Mouse (Mus musculus): Measurements from ENCODE around the gene Nfkb1.
A peak's percentile ranks its signal among the peaks of the same experiment; 100 is the strongest.

Nfkb1 gene

GRCm38 (mm10) chr3:135592011-135592410 is 99.3 kb downstream of the Nfkb1 start:
- Histone ChIP-seq H3K27me3 (ENCODE audit: insufficient read depth, low read length) (no peaks in the 10 kb centered on the region), H3K36me3 (ENCODE audit: insufficient read depth, low read length) (peaks cover 42% of the 10 kb centered on the region), H3K4me3 (replicated peaks; ENCODE audit: low read length) (no peak overlapping the region), H3K4me1 (replicated peaks; ENCODE audit: low read depth, low read length) (peaks cover 65% of the 10 kb centered on the region), H3K9me3 (ENCODE audit: low read length) (no peaks in the 10 kb centered on the region)
- TF ChIP-seq POU5F1 (IDR thresholded peaks at IDR 0.05; ENCODE audit: borderline replicate concordance, low read length), result no peak
- TF ChIP-seq CTCF (conservative IDR thresholded peaks at IDR 0.05; ENCODE audit: low read length), result no peak

- TF ChIP-seq CTCF (conservative IDR thresholded peaks at IDR 0.05; ENCODE audit: low read length) (no peak), POU5F1 (IDR thresholded peaks at IDR 0.05; ENCODE audit: borderline replicate concordance, low read length) (no peak), NANOG (IDR thresholded peaks at IDR 0.05; ENCODE audit: borderline replicate concordance, low read length) (no peak)
- Histone ChIP-seq H3K27me3 (ENCODE audit: insufficient read depth, low read length) (no peaks in the 10 kb centered on the region), H3K4me1 (replicated peaks; ENCODE audit: low read depth, low read length) (peaks cover 66% of the 10 kb centered on the region), H3K4me3 (replicated peaks; ENCODE audit: low read length) (no peak overlapping the region), H3K36me3 (ENCODE audit: insufficient read depth, low read length) (peaks cover 42% of the 10 kb centered on the region), H3K9me3 (ENCODE audit: low read length) (no peaks in the 10 kb centered on the region)
These were observed 100.0 kb downstream of the Nfkb1 start for GRCm38 (mm10) chr3:135591376-135591775.

GRCm38 (mm10) chr3:135590471-135590870 is 100.9 kb downstream of the Nfkb1 start:
- Histone ChIP-seq H3K36me3 (ENCODE audit: insufficient read depth, low read length) (peaks cover 42% of the 10 kb centered on the region), H3K27me3 (ENCODE audit: insufficient read depth, low read length) (no peaks in the 10 kb centered on the region), H3K9me3 (ENCODE audit: low read length) (no peaks in the 10 kb centered on the region), H3K4me1 (replicated peaks; ENCODE audit: low read depth, low read length) (peaks cover 72% of the 10 kb centered on the region), H3K4me3 (replicated peaks; ENCODE audit: low read length) (no peak overlapping the region)
- no peak for TF ChIP-seq CTCF (conservative IDR thresholded peaks at IDR 0.05; ENCODE audit: low read length)

- TF ChIP-seq NANOG (IDR thresholded peaks at IDR 0.05; ENCODE audit: borderline replicate concordance, low read length) (no peak), POU5F1 (IDR thresholded peaks at IDR 0.05; ENCODE audit: borderline replicate concordance, low read length) (no peak), CTCF (conservative IDR thresholded peaks at IDR 0.05; ENCODE audit: low read length) (no peak)
- H3K9me3 ChIP-seq (ENCODE audit: low read length), result no peaks in the 10 kb centered on the region
These were observed 104.9 kb downstream of the Nfkb1 start for GRCm38 (mm10) chr3:135586471-135586880.

GRCm38 (mm10) chr3:135586060-135586459 is 105.3 kb downstream of the Nfkb1 start:
- H3K36me3 ChIP-seq (ENCODE audit: insufficient read depth, low read length), result peaks cover 31% of the 10 kb centered on the region
- H3K9me3 ChIP-seq (ENCODE audit: low read length), result no peaks in the 10 kb centered on the region
- peaks cover 66% of the 10 kb centered on the region for H3K4me1 ChIP-seq (replicated peaks; ENCODE audit: low read depth, low read length)
- H3K4me3 ChIP-seq (replicated peaks; ENCODE audit: low read length), result no peak overlapping the region
- TF ChIP-seq CTCF (conservative IDR thresholded peaks at IDR 0.05; ENCODE audit: low read length), result no peak
- TF ChIP-seq POU5F1 (IDR thresholded peaks at IDR 0.05; ENCODE audit: borderline replicate concordance, low read length), result no peak
- no peak for TF ChIP-seq NANOG (IDR thresholded peaks at IDR 0.05; ENCODE audit: borderline replicate concordance, low read length)
- H3K27me3 ChIP-seq (ENCODE audit: insufficient read depth, low read length), result no peaks in the 10 kb centered on the region

More at GRCm38 (mm10) chr3:135586471-135586880, 104.9 kb downstream of the Nfkb1 start:
- Histone ChIP-seq H3K4me3 (replicated peaks; ENCODE audit: low read length) (no peak overlapping the region), H3K4me1 (replicated peaks; ENCODE audit: low read depth, low read length) (peaks cover 65% of the 10 kb centered on the region), H3K36me3 (ENCODE audit: insufficient read depth, low read length) (peaks cover 35% of the 10 kb centered on the region), H3K27me3 (ENCODE audit: insufficient read depth, low read length) (no peaks in the 10 kb centered on the region)

- H3K4me1 ChIP-seq (replicated peaks; ENCODE audit: low read depth, low read length), result peaks cover 72% of the 10 kb centered on the region
- TF ChIP-seq CTCF (conservative IDR thresholded peaks at IDR 0.05; ENCODE audit: low read length) (no peak), POU5F1 (IDR thresholded peaks at IDR 0.05; ENCODE audit: borderline replicate concordance, low read length) (no peak), NANOG (IDR thresholded peaks at IDR 0.05; ENCODE audit: borderline replicate concordance, low read length) (no peak)
- no peaks in the 10 kb centered on the region for H3K9me3 ChIP-seq (ENCODE audit: low read length)
- H3K27me3 ChIP-seq (ENCODE audit: insufficient read depth, low read length), result no peaks in the 10 kb centered on the region
- peaks cover 26% of the 10 kb centered on the region for H3K36me3 ChIP-seq (ENCODE audit: insufficient read depth, low read length)
- peak overlapping the region; percentile 11; the same call in 1 of the 2 replicates for H3K4me3 ChIP-seq (replicated peaks; ENCODE audit: low read length)
These were observed 105.9 kb downstream of the Nfkb1 start for GRCm38 (mm10) chr3:135585482-135585881.

- Histone ChIP-seq H3K4me1 (replicated peaks; ENCODE audit: low read depth, low read length) (peaks cover 83% of the 10 kb centered on the region), H3K4me3 (replicated peaks; ENCODE audit: low read length) (peak overlapping the region; percentile 37; the same call in 1 of the 2 replicates), H3K9me3 (ENCODE audit: low read length) (no peaks in the 10 kb centered on the region), H3K36me3 (ENCODE audit: insufficient read depth, low read length) (peaks cover 3% of the 10 kb centered on the region; the same call in 1 of the 2 replicates), H3K27me3 (ENCODE audit: insufficient read depth, low read length) (no peaks in the 10 kb centered on the region)
- no peak for TF ChIP-seq CTCF (conservative IDR thresholded peaks at IDR 0.05; ENCODE audit: low read length)
- TF ChIP-seq POU5F1 (IDR thresholded peaks at IDR 0.05; ENCODE audit: borderline replicate concordance, low read length), result no peak
- TF ChIP-seq NANOG (IDR thresholded peaks at IDR 0.05; ENCODE audit: borderline replicate concordance, low read length), result no peak
These were observed 109.1 kb downstream of the Nfkb1 start for GRCm38 (mm10) chr3:135582246-135582645.

- TF ChIP-seq POU5F1 (IDR thresholded peaks at IDR 0.05; ENCODE audit: borderline replicate concordance, low read length), result no peak
- no peak for TF ChIP-seq NANOG (IDR thresholded peaks at IDR 0.05; ENCODE audit: borderline replicate concordance, low read length)
- no peak for TF ChIP-seq CTCF (conservative IDR thresholded peaks at IDR 0.05; ENCODE audit: low read length)
- Histone ChIP-seq H3K4me1 (replicated peaks; ENCODE audit: low read depth, low read length) (peaks cover 77% of the 10 kb centered on the region), H3K9me3 (ENCODE audit: low read length) (no peaks in the 10 kb centered on the region; the same call in 1 of the 2 replicates), H3K27me3 (ENCODE audit: insufficient read depth, low read length) (no peaks in the 10 kb centered on the region), H3K36me3 (ENCODE audit: insufficient read depth, low read length) (peaks cover 3% of the 10 kb centered on the region; the same call in 1 of the 2 replicates), H3K4me3 (replicated peaks; ENCODE audit: low read length) (peak overlapping the region; percentile 37; the same call in 1 of the 2 replicates)
These were observed 109.7 kb downstream of the Nfkb1 start for GRCm38 (mm10) chr3:135581606-135582117.
